Mouse (Mus musculus) kidney, postnatal 0 days (tissue): ENCODE results near the gene Pip5k1a. TPM values are rescaled to one million over a fixed set of nuclear protein-coding genes. Genes with fewer than 3 reads are reported as not detected.

ENCODE experiments used
- ATAC-seq: fragments of 200-750 bp; cut with Nextera tagmentation; replicated peaks from 2 replicates; pipeline ENCODE4 v1.8.0; 2017; ENCODE audit warnings: low read depth, moderate number of reproducible peaks, moderate TSS enrichment, moderate library complexity; ENCODE audit not compliant: low FRiP score
- DNase-seq: peaks from one replicate; pipeline ENCODE4 v3.0.0-alpha.2; 2016; ENCODE audit warnings: low spot score
- H3K27ac ChIP-seq: fragments of 300-500 bp; sonication (generic); 2 replicates; pipeline ENCODE4 v1.5.1; 2014; ENCODE audit warnings: mild to moderate bottlenecking
- H3K27me3 ChIP-seq: fragments of 300-500 bp; sonication (generic); 2 replicates; pipeline ENCODE4 v1.6.1; 2014; ENCODE audit warnings: low read length, mixed read lengths; ENCODE audit not compliant: insufficient read depth
- H3K36me3 ChIP-seq: fragments of 300-500 bp; sonication (generic); 2 replicates; pipeline ENCODE4 v1.6.1; 2014; ENCODE audit warnings: low read length, mixed read lengths; ENCODE audit not compliant: insufficient read depth
- H3K4me1 ChIP-seq: fragments of 300-500 bp; sonication (generic); replicated peaks from 2 replicates; pipeline ENCODE4 v1.6.1; 2014; ENCODE audit warnings: antibody characterized with exemption, low read length, mixed read lengths; ENCODE audit not compliant: insufficient read depth
- H3K4me2 ChIP-seq: fragments of 300-500 bp; sonication (generic); 2 replicates; pipeline ENCODE4 v1.6.1; 2014; ENCODE audit warnings: mild to moderate bottlenecking, low read length, moderate library complexity, mixed read lengths
- H3K4me3 ChIP-seq: fragments of 300-500 bp; sonication (generic); replicated peaks from 2 replicates; pipeline ENCODE4 v1.5.1; 2014; ENCODE audit warnings: low read depth, low read length
- H3K9ac ChIP-seq: fragments of 300-500 bp; sonication (generic); 2 replicates; pipeline ENCODE4 v1.6.1; 2014; ENCODE audit warnings: low read depth, low read length
- H3K9me3 ChIP-seq: fragments of 300-500 bp; sonication (generic); replicated peaks from 2 replicates; pipeline ENCODE4 v1.6.1; 2016; ENCODE audit warnings: low read length, inconsistent platforms, mixed read lengths
- CTCF ChIP-seq: IDR thresholded peaks from 2 replicates; pipeline ENCODE4 v1.5.1; 2016; ENCODE audit warnings: antibody characterized with exemption, low read depth, mild to moderate bottlenecking, moderate library complexity
- WGBS: fragments of 180-500 bp; shearing (Covaris S2); extraction: QIAGEN DNeasy Blood & Tissue Kit; methylation state at CpG from one replicate; pipeline ENCODE4 v1.1.7; 2014; 5-methylcytosine and 5-hydroxymethylcytosine counted together
- microRNA-seq: library from miRNA; unstranded; fragments of <30 nt; microRNA quantifications from one replicate; pipeline ENCODE4, GENCODE M21; 2016
- polyA plus RNA-seq: library from polyadenylated mRNA; unstranded; fragments of >200 nt; fragmentation: Nextera tagmentation; extraction: Ambion mirVana; gene quantifications from 2 replicates; pipeline ENCODE4 v1.2.1, GENCODE M21; 2015

Pip5k1a gene
- polyA plus RNA-seq, 1 experiment from 2014 or later, result 17.8 TPM

- ATAC-seq (peak; percentile 99), DNase-seq (peak; percentile 100)
- no peak for TF ChIP-seq CTCF
- H3K36me3 ChIP-seq, result peaks cover 18% of the 10 kb centered on the region
- H3K4me1 ChIP-seq, result 0 out of 2 replicates have a peak, but pooled peaks cover 10% of the 10 kb centered on the region
- peak within 1 kb of the TSS; percentile 74 for H3K9ac ChIP-seq
- no peaks in the 10 kb centered on the region for H3K27me3 ChIP-seq
- H3K27ac ChIP-seq, result peak within 1 kb of the TSS; percentile 92
- peak within 1 kb of the TSS; percentile 79 for H3K4me2 ChIP-seq
- H3K9me3 ChIP-seq, result no peaks in the 10 kb centered on the region
- WGBS, result under 1% methylated on average over 37 of the region's 37 CpGs
- peak within 1 kb of the TSS; percentile 54 for H3K4me3 ChIP-seq
Observed at GRCm38 (mm10) chr3:95015337-95015872, 91.3 kb downstream of the Pip5k1a start, which contains the start of gene Zfp687. TSS of gene Zfp687 (minus strand) at chr3:95015448.

DNA sequence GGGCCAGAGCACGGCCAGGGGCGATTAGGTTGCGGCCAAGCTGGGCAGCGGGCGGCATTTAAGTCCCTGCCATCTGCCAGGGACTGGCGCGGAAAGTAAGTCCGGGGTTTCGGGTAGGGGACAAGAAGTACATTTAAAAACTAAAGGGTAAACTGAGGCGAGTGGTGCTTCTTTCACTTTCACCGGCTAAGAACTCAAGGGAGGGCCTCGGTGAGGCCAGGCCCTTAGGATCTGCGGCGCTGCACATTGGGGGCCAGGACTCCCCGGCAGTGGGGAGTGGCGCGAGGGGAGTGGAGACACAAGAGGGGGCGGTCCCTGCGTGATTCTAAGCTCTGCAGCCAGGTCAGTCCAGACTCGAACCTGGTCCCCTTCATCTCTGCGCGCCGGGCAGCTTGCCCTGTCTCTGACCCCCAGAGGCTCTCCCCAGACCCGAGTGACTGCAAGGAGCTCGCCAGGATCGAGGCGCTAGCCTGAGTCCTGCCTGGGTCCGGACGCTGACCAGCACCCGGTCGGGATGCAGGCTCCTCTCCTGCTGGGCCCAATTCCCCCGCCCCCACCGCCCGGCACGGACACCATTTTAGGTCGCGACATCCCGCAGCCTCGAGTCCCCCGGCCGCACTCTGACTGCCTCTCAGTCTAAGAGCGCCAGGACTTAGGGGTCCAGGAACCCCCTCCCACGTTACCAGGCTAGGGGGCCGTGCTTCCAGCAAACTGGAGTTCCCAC, 92.1 kb downstream of the Pip5k1a start:
- H3K9me3 ChIP-seq, result no peaks in the 10 kb centered on the region
- ATAC-seq (peak; percentile 1; the same call in 1 of the 2 replicates), DNase-seq (peak; percentile 46)
- H3K4me3 ChIP-seq, result peak overlapping the region; percentile 54
- peak overlapping the region; percentile 81 for H3K27ac ChIP-seq
- H3K36me3 ChIP-seq, result peaks cover 24% of the 10 kb centered on the region
- peak overlapping the region; percentile 74 for H3K9ac ChIP-seq
- H3K27me3 ChIP-seq, result no peaks in the 10 kb centered on the region
- peak overlapping the region; percentile 79 for H3K4me2 ChIP-seq
- no peak for TF ChIP-seq CTCF
- under 1% methylated on average over 43 of the region's 44 CpGs for WGBS
- 0 out of 2 replicates have a peak, but pooled peaks cover 10% of the 10 kb centered on the region for H3K4me1 ChIP-seq

DNA sequence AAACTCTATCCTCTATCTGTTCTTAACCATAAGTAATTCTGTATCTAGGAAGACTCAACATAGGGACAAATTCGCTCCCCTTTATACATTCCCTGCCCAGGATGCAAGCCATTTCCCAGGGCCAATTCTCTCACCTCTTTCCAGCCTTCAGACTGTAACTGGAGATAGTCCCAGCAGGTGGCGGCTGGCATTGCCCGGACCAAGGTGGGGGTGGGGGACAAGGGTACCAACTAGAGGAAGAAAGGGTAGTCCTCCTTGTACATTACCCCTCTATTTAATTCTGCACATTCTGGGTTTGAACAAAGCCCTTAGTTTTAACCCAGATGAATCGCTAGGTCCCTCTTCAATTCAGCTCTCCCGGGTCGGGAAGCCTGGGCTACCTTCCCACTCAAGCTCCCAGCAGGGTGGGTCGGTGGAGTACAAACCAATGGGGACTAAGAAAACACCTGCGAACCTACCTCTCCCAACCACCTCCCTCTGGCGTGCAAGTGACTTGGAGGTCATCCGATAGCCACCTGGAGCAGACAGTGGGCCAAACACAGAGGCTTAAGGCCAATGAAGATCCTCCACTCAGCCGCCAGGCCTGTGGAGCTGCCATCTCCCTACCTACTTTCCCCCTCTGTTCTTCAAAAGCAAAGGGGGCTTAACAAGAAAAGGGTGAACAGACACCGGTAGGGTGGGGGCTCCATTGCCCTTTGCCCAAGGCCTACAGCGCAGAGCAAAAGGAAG, 92.9 kb downstream of the Pip5k1a start:
- peaks cover 31% of the 10 kb centered on the region for H3K36me3 ChIP-seq
- H3K9me3 ChIP-seq, result no peaks in the 10 kb centered on the region
- TF ChIP-seq CTCF, result peak; percentile 39; the same call in 1 of the 2 replicates
- 9% methylated on average over 13 of the region's 13 CpGs for WGBS
- no peaks in the 10 kb centered on the region for H3K27me3 ChIP-seq
- ATAC-seq, result no peak
- DNase-seq, result no peak
- peak overlapping the region; percentile 54 for H3K4me3 ChIP-seq
- H3K4me2 ChIP-seq, result peak overlapping the region; percentile 79
- H3K9ac ChIP-seq, result peak overlapping the region; percentile 74
- peak overlapping the region; percentile 81 for H3K27ac ChIP-seq
- 0 out of 2 replicates have a peak, but pooled peaks cover 10% of the 10 kb centered on the region for H3K4me1 ChIP-seq

DNA sequence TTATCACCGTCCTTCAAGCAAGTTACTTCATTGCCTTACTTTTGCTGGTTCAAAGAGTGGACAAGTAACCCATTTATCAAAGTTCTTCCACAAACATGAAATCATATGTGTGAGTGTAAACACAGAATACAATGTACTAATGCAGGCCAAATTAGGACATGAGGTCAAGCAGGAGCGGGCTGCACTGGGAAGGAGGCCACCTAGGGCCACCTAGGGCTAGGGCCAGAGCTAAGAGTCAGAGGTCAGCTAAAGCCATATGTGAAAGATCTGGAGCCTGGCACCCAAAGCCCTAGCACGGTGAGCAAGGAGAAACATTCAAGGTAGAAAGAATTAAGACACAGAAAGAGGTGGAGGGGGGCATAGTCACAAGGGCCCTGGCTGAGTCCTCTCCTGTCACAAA, 93.7 kb downstream of the Pip5k1a start:
- Histone ChIP-seq H3K4me1 (0 out of 2 replicates have a peak, but pooled peaks cover 10% of the 10 kb centered on the region), H3K27me3 (no peaks in the 10 kb centered on the region), H3K27ac (no peak overlapping the region), H3K9me3 (no peaks in the 10 kb centered on the region), H3K9ac (no peak overlapping the region), H3K36me3 (peaks cover 39% of the 10 kb centered on the region), H3K4me2 (0 out of 2 replicates have a peak overlapping the region, but pooled peaks have one; percentile 79), H3K4me3 (no peak overlapping the region)
- ATAC-seq, result no peak
- no peak for DNase-seq
- WGBS, result 86% methylated on average over 3 of the region's 3 CpGs
- no peak for TF ChIP-seq CTCF

GRCm38 (mm10) chr3:95010396-95010795, 96.3 kb downstream of the Pip5k1a start:
- Histone ChIP-seq H3K4me1 (0 out of 2 replicates have a peak, but pooled peaks cover 10% of the 10 kb centered on the region), H3K27me3 (no peaks in the 10 kb centered on the region), H3K4me2 (no peak overlapping the region), H3K36me3 (peaks cover 65% of the 10 kb centered on the region), H3K9me3 (no peaks in the 10 kb centered on the region), H3K27ac (no peak overlapping the region), H3K4me3 (no peak overlapping the region), H3K9ac (no peak overlapping the region)
- TF ChIP-seq CTCF, result no peak
- WGBS, result 82% methylated on average over 7 of the region's 7 CpGs
- DNase-seq (no peak), ATAC-seq (no peak)

Small RNA genes within 50 kb of the gene (microRNA-seq; reads per million reads assigned to microRNA genes)
- gene Mir8099-1, result not detected

Other genes starting within 250 kb of the Pip5k1a start
- 317 and 329 TPM in 2 replicates for gene Psmb4, start 220.0 kb downstream of the Pip5k1a start, polyA plus RNA-seq
- gene Selenbp1, start 173.9 kb downstream of the Pip5k1a start, polyA plus RNA-seq, result 131 and 168 TPM in 2 replicates
- gene Rfx5, start 152.9 kb downstream of the Pip5k1a start, polyA plus RNA-seq, result 5.9 and 6.8 TPM in 2 replicates
- 20.2 and 20.7 TPM in 2 replicates for gene Pi4kb, start 132.2 kb downstream of the Pip5k1a start, polyA plus RNA-seq
- gene Zfp687, start 91.5 kb downstream of the Pip5k1a start, polyA plus RNA-seq, result 19.7 and 20.0 TPM in 2 replicates
- gene Psmd4, start 64.3 kb downstream of the Pip5k1a start, polyA plus RNA-seq, result 214 and 231 TPM in 2 replicates
- gene Vps72, start 4.1 kb upstream of the Pip5k1a start, polyA plus RNA-seq, result 116 and 120 TPM in 2 replicates
- gene Tmod4, start 17.5 kb upstream of the Pip5k1a start, polyA plus RNA-seq, result 0.69 and 0.83 TPM in 2 replicates
- gene Scnm1, start 27.1 kb upstream of the Pip5k1a start, polyA plus RNA-seq, result 63.0 and 63.5 TPM in 2 replicates
- 14.4 and 15.2 TPM in 2 replicates for gene Lysmd1, start 27.2 kb upstream of the Pip5k1a start, polyA plus RNA-seq
- gene Tnfaip8l2, start 35.4 kb upstream of the Pip5k1a start, polyA plus RNA-seq, result 2.8 and 3.6 TPM in 2 replicates
- gene Sema6c, start 53.5 kb upstream of the Pip5k1a start, polyA plus RNA-seq, result 1.8 and 2.9 TPM in 2 replicates
- 4.5 and 5.4 TPM in 2 replicates for gene Gabpb2, start 111.0 kb upstream of the Pip5k1a start, polyA plus RNA-seq
- 98.5 and 102 TPM in 2 replicates for gene Cdc42se1, start 121.8 kb upstream of the Pip5k1a start, polyA plus RNA-seq
- 11.2 and 11.8 TPM in 2 replicates for gene Mllt11, start 125.2 kb upstream of the Pip5k1a start, polyA plus RNA-seq
- gene Gm128, start 134.7 kb upstream of the Pip5k1a start, polyA plus RNA-seq, result 1.2 and 1.3 TPM in 2 replicates
- 0.82 and 1.6 TPM in 2 replicates for gene Bnipl, start 144.3 kb upstream of the Pip5k1a start, polyA plus RNA-seq
- 72.6 and 73.2 TPM in 2 replicates for gene Mindy1, start 174.4 kb upstream of the Pip5k1a start, polyA plus RNA-seq
- 20.1 and 20.3 TPM in 2 replicates for gene Prune1, start 175.1 kb upstream of the Pip5k1a start, polyA plus RNA-seq
- 9.9 and 10.1 TPM in 2 replicates for gene Anxa9, start 200.2 kb upstream of the Pip5k1a start, polyA plus RNA-seq
- gene Cers2, start 207.9 kb upstream of the Pip5k1a start, polyA plus RNA-seq, result 172 and 186 TPM in 2 replicates